Mouse (Mus musculus) liver, embryonic 12.5 days (tissue): ENCODE measurements around the gene Ncam2. TPM values are rescaled to one million over a fixed set of nuclear protein-coding genes. Genes with fewer than 3 reads are reported as not detected.
A peak's percentile ranks its signal among the peaks of the same experiment; 100 is the strongest.

Source experiments
- ATAC-seq: fragments of 200-750 bp; cut with Nextera tagmentation; 2 replicates; pipeline ENCODE4 v1.8.0; 2017; ENCODE audit warnings: moderate number of reproducible peaks, mild to moderate bottlenecking, moderate library complexity
- H3K27ac ChIP-seq: fragments of 300-500 bp; sonication (generic); 2 replicates; pipeline ENCODE4 v1.5.1; 2016; ENCODE audit warnings: mild to moderate bottlenecking
- H3K27me3 ChIP-seq: fragments of 300-500 bp; sonication (generic); replicated peaks from 2 replicates; pipeline ENCODE4 v1.6.1; 2016; ENCODE audit warnings: mild to moderate bottlenecking, moderate library complexity
- H3K36me3 ChIP-seq: fragments of 300-500 bp; sonication (generic); 2 replicates; pipeline ENCODE4 v1.6.1; 2016; ENCODE audit warnings: mild to moderate bottlenecking, moderate library complexity
- H3K4me1 ChIP-seq: fragments of 300-500 bp; sonication (generic); 2 replicates; pipeline ENCODE4 v1.6.1; 2016
- H3K4me2 ChIP-seq: fragments of 300-500 bp; sonication (generic); 2 replicates; pipeline ENCODE4 v1.6.1; 2016; ENCODE audit warnings: mild to moderate bottlenecking, moderate library complexity
- H3K4me3 ChIP-seq: fragments of 300-500 bp; sonication (generic); 2 replicates; pipeline ENCODE4 v1.5.1; 2016; ENCODE audit warnings: mild to moderate bottlenecking, moderate library complexity
- H3K9ac ChIP-seq: fragments of 300-500 bp; sonication (generic); 2 replicates; pipeline ENCODE4 v1.6.1; 2016; ENCODE audit warnings: mild to moderate bottlenecking, moderate library complexity
- H3K9me3 ChIP-seq: fragments of 300-500 bp; sonication (generic); replicated peaks from 2 replicates; pipeline ENCODE4 v1.6.1; 2016; ENCODE audit warnings: mild to moderate bottlenecking, moderate library complexity
- WGBS: fragments of 180-500 bp; shearing (Covaris S2); methylation state at CpG from one replicate; pipeline ENCODE4 v1.1.7; 2016; ENCODE audit not compliant: insufficient replicate concordance; 5-methylcytosine and 5-hydroxymethylcytosine counted together
- polyA plus RNA-seq: library from polyadenylated mRNA; unstranded; fragments of >200 nt; fragmentation: Nextera tagmentation; extraction: Ambion mirVana; gene quantifications from 2 replicates; pipeline ENCODE4 v1.2.1, GENCODE M21; 2016

Ncam2 gene
- polyA plus RNA-seq, result 0.07 and 0.14 TPM in 2 replicates

DNA sequence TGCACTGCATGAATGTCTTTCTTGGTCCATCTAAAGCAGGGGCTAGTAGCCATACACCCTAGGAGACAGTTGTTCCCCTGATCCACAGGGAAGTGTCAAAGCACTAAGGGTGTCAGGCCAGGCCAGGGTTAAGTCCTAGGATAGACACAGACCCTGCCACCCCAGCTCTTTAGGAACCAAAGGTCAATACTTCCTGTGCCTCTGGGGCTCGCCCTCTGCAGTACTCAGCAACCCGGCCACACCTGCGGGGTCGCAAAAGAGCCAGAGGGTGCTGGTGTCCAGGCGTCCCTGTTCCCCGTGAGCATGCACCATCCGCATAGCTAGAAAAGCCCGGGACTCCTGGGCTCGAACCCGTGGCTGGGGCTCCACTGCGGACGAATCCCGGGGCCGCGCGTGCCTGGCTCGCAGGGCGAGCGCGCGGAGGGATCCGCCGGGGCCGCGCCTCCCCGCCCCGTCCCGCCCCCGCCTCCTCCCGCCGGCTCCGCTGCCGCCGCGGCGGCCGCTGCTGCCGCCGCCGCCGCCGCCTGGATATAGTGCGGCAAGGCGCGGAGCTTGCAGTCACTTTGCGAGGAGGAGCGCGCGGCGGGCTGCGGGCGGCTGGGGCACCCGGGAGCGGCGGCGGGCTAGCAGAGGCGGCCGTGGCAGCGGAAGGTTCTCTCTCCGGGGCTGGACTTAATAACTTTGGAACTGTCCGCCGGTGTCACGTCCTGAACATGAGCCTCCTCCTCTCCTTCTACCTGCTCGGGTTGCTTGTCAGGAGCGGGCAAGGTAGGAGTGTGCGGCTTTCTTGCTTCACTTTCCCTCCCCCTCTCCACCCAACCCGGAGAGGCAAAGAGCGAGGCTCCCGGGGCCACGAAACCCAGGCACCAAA is at the start of gene Ncam2:
Ncam2 (plus strand) TSS at position 497 of the 871 bp plus-strand sequence.
- WGBS, result under 1% methylated on average over 54 of the region's 70 CpGs
- Histone ChIP-seq H3K4me3 (peak within 1 kb of the TSS; percentile 53), H3K36me3 (no peaks in the 10 kb centered on the region), H3K9ac (no peak within 1 kb of the TSS), H3K9me3 (no peaks in the 10 kb centered on the region), H3K27me3 (peaks cover 17% of the 10 kb centered on the region), H3K4me1 (peaks cover 4% of the 10 kb centered on the region; the same call in 1 of the 2 replicates), H3K4me2 (peak within 1 kb of the TSS; percentile 72), H3K27ac (no peak within 1 kb of the TSS)
- peak; percentile 72 for ATAC-seq

DNA sequence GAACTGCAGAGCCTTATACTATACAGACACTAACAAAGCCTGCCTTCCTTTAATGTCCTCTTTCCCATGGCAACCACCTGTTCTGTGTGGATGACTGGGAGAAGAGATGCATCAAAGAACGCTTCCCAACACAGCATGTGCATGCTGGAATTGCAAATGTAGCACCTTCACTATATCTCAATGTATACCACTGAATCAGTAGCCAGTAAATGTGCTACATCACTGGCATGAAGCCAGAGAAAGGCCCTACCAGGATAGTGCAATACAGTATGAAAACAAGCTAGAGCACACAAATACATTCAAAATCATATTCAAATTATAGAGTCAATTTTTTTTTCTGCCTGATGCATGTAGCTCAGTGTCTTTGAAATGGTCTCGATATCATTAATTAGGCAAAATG is 29.7 kb upstream of the Ncam2 start:
- H3K4me3 ChIP-seq, result no peak overlapping the region
- no peak overlapping the region for H3K4me2 ChIP-seq
- H3K27me3 ChIP-seq, result no peaks in the 10 kb centered on the region
- no peak overlapping the region for H3K9ac ChIP-seq
- ATAC-seq, result no peak
- H3K36me3 ChIP-seq, result no peaks in the 10 kb centered on the region
- 63% methylated on average over 2 of the region's 2 CpGs for WGBS
- no peak overlapping the region for H3K27ac ChIP-seq
- no peaks in the 10 kb centered on the region for H3K9me3 ChIP-seq
- H3K4me1 ChIP-seq, result no peaks in the 10 kb centered on the region

DNA sequence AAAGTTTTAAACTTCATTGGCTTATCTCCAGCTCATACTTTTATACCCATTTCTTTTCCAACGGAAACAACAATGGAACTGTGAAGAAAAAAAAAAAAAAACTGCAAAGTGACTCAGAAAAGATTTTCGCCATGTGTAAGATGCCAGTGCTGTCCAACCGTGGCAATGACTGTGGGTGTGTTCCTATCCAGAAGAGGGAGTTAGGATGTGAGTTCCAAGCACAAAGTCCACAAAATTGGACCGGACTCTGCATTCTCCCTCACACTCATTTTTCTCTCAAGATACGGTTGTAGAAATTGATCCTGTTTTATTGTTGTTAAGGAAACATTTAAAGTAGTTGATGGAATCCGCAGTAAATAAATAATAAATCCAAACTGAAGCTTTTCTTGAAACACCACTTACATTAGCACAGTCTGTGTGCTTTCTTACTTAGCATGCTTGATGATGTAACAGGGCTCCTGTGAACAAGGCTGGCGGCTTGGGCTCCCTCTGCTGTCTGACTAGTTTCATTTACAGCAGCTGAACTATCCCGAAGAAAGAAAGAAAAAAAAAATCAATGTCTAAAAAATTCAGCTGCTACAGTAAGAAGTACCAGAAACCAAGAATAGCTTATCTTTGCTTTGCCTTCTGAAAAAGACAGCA is 25.1 kb upstream of the Ncam2 start:
- H3K9me3 ChIP-seq, result no peaks in the 10 kb centered on the region
- H3K27ac ChIP-seq, result no peak overlapping the region
- H3K36me3 ChIP-seq, result no peaks in the 10 kb centered on the region
- no peak overlapping the region for H3K9ac ChIP-seq
- no peak for ATAC-seq
- no peaks in the 10 kb centered on the region for H3K27me3 ChIP-seq
- 49% methylated on average over 8 of the region's 8 CpGs for WGBS
- H3K4me1 ChIP-seq, result no peaks in the 10 kb centered on the region
- no peak overlapping the region for H3K4me3 ChIP-seq
- no peak overlapping the region for H3K4me2 ChIP-seq

DNA sequence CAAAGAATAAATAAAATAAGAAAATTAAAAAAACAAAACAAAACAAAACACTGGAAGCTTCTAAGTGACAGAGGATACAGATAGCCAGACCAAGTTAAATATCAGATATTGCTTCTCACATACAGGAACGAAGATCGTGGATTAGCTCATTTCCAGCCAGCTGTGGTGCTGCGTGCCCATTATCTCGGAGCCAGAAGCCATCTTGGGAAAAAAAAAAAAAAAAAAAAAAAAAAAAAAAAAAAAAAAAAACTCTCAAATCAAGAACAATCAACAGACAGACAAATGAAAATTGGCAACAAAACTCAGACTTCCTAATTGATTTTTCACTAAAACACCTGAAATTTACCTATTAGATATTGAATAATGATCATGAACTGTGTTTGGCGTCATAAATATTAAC is 20.7 kb upstream of the Ncam2 start:
- 72% methylated on average over 5 of the region's 5 CpGs for WGBS
- Histone ChIP-seq H3K27me3 (no peaks in the 10 kb centered on the region), H3K9me3 (no peaks in the 10 kb centered on the region), H3K9ac (no peak overlapping the region), H3K4me3 (no peak overlapping the region), H3K27ac (no peak overlapping the region), H3K36me3 (no peaks in the 10 kb centered on the region), H3K4me1 (no peaks in the 10 kb centered on the region), H3K4me2 (no peak overlapping the region)
- ATAC-seq, result no peak

DNA sequence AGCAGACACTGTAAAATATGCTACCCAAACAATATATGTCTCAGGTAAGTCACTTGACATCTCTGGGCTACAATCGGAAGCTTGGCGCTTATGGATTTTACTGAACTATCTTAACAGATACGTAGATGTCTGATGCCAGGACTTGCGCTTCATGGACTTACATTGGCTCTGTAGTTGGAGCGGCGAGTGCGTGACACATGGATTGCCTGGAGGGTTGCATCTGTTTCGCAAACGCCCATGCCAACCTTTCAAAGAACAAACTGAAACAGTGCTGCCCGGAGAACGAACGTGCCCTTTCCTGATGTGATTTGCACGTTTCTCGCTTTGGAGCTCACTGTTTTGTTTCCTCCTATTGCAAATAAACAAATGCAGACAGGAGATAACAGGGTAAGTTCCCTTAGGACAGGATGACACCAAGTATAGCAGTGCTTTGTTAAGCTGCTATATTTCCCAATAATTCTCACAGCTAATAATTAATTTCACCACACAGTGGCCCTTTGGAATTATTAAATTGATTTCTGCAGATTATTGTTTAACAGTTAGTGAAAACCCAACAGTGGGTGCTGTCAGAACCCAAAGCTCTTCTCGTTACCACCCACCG is 12.8 kb upstream of the Ncam2 start:
- ATAC-seq, result no peak
- no peak overlapping the region for H3K9ac ChIP-seq
- 71% methylated on average over 16 of the region's 16 CpGs for WGBS

DNA sequence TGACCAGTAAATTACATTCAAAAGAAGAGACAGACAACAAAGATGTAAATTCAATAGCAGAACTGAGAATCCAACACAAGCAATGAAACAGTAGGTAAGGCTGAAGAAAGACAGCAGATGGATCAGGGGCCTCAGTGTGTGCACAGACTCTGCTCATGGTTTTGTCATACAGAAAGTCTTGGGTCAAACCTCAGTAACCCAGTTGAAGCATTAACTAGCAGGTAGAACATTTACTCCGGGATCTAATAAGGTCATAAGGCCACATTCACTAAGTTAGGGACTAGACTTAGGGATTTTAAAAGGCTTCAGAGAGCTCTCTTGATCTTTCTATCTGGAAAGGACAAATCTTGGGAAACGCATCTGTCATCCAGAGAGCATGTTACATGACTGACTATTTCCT is 8.9 kb upstream of the Ncam2 start:
- Histone ChIP-seq H3K4me2 (no peak overlapping the region), H3K4me3 (no peak overlapping the region), H3K9ac (no peak overlapping the region), H3K9me3 (no peaks in the 10 kb centered on the region), H3K36me3 (no peaks in the 10 kb centered on the region), H3K4me1 (no peaks in the 10 kb centered on the region), H3K27ac (no peak overlapping the region), H3K27me3 (no peaks in the 10 kb centered on the region)
- no peak for ATAC-seq
- WGBS, result 59% methylated on average over 2 of the region's 2 CpGs

More for the DNA sequence above, 12.8 kb upstream of the Ncam2 start:
- no peak overlapping the region for H3K4me2 ChIP-seq
- no peak overlapping the region for H3K27ac ChIP-seq
- no peaks in the 10 kb centered on the region for H3K27me3 ChIP-seq
- no peaks in the 10 kb centered on the region for H3K4me1 ChIP-seq
- no peaks in the 10 kb centered on the region for H3K9me3 ChIP-seq
- no peak overlapping the region for H3K4me3 ChIP-seq
- no peaks in the 10 kb centered on the region for H3K36me3 ChIP-seq

DNA sequence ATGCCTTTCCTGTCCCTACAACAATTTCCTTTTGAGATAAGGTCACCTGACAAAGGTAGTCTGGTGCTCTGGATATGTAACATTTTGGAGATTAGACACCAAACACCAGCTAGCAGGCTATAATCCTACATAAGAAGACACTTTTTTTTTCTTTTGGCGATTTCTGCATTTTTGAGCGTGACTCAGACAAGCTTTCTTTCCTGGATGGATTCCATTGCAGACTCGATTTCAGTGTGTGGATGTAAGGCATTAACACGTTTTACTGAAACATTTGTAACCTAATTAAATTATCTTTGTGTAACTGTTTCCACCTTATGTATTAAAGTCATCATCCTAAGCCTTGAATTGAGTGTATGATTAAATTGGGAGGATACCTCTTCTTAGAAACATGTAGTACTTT is 7.9 kb upstream of the Ncam2 start:
- Histone ChIP-seq H3K4me2 (no peak overlapping the region), H3K4me3 (no peak overlapping the region), H3K9me3 (no peaks in the 10 kb centered on the region), H3K27me3 (no peaks in the 10 kb centered on the region), H3K36me3 (no peaks in the 10 kb centered on the region), H3K4me1 (no peaks in the 10 kb centered on the region), H3K27ac (no peak overlapping the region), H3K9ac (no peak overlapping the region)
- no peak for ATAC-seq
- WGBS, result 52% methylated on average over 4 of the region's 4 CpGs

DNA sequence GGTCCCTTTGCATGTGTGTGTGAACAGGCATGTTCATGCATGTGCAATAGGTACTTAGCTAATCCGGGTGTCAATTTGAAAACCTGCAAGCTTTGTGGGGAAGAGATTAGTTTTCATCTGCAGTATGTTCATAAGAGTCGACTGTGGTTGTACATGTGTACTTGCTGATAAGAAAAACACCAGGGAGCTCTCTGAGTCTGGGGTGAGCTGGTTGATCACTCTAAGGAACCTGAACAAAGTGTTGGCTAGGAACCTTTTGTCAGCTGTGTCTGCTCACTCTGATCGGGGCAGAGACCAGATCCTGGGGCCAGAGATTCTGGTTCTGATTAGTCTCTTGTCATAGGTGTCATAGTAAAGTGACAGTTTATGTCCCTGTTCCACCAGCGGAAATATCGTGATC is 1.0 kb upstream of the Ncam2 start:
- Histone ChIP-seq H3K9me3 (no peaks in the 10 kb centered on the region), H3K36me3 (no peaks in the 10 kb centered on the region), H3K4me1 (peaks cover 4% of the 10 kb centered on the region; the same call in 1 of the 2 replicates), H3K4me3 (no peak overlapping the region), H3K27me3 (peaks cover 17% of the 10 kb centered on the region), H3K4me2 (no peak overlapping the region), H3K9ac (no peak overlapping the region), H3K27ac (no peak overlapping the region)
- ATAC-seq, result peak; percentile 54; the same call in 1 of the 2 replicates
- WGBS, result 37% methylated on average over 5 of the region's 5 CpGs

DNA sequence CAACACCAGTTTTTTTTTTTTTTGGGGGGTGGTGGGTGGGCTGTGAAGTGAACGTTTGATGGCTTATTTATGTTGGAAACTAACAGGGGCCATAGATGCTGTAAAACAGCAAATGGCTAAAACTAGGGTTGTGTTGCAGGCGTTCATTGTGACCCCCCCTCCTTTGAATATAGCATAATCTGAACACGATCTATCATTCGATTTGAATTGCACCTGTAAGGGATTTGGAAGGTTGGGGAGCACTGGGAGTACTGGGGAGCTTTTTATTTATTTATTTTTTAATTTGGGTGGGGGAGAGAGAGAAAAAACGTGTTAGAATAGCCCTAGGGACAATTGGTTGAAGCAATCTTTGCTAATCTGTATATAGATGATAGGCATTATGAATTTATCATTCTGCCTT is 974 bp downstream of the Ncam2 start:
- Histone ChIP-seq H3K36me3 (no peaks in the 10 kb centered on the region), H3K4me2 (no peak overlapping the region), H3K9me3 (no peaks in the 10 kb centered on the region), H3K4me1 (peaks cover 4% of the 10 kb centered on the region; the same call in 1 of the 2 replicates), H3K27ac (no peak overlapping the region), H3K4me3 (no peak overlapping the region), H3K27me3 (peaks cover 17% of the 10 kb centered on the region), H3K9ac (no peak overlapping the region)
- WGBS, result 34% methylated on average over 5 of the region's 5 CpGs
- ATAC-seq, result no peak

DNA sequence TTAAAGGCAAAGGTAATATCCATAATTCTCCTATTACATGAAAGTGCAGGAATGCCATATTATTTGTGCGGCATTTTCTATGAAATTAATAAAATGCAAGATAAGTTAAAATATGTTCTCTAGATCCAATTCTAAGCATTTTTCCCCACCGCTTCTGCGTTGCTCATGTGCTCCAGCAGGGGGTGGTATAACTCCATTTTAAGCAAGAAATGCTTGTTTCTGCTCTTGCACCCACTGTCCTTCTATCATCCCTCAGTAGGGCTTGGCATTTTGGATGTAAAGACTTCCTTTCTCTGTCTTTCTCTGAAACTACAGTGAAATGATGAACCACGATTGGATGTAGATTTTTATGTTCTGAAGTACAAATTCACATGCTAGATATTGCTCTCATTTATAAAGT is 1.5 kb downstream of the Ncam2 start:
- H3K9ac ChIP-seq, result no peak overlapping the region
- H3K27ac ChIP-seq, result no peak overlapping the region
- H3K9me3 ChIP-seq, result no peaks in the 10 kb centered on the region
- peaks cover 17% of the 10 kb centered on the region for H3K27me3 ChIP-seq
- ATAC-seq, result no peak
- no peak overlapping the region for H3K4me2 ChIP-seq
- no peaks in the 10 kb centered on the region for H3K36me3 ChIP-seq
- H3K4me1 ChIP-seq, result peaks cover 4% of the 10 kb centered on the region; the same call in 1 of the 2 replicates
- WGBS, result 7% methylated on average over 4 of the region's 4 CpGs
- H3K4me3 ChIP-seq, result no peak overlapping the region

DNA sequence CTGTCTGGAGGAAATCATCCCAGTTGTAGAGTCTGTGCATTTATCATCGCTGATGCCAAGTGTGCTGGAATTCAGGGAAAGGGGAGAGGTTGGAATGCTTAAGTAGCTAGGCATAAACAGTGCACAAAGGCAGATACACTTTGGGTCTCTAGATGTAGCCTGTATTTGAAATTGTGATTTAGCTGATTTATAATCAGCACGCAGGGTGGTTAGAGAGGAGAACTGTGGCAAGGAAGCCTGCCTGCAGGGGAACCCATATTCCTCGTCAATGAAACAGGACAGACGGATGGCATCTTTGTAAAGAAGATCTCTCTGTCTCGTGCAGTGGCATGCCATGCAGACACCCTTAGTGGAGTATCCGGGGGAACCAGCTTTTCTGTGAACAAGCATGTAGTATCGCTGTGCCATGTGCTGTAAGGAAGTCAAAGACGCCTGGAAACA is 2.2 kb downstream of the Ncam2 start:
- H3K4me1 ChIP-seq, result peaks cover 4% of the 10 kb centered on the region; the same call in 1 of the 2 replicates
- H3K27ac ChIP-seq, result no peak overlapping the region
- peaks cover 17% of the 10 kb centered on the region for H3K27me3 ChIP-seq
- no peak for ATAC-seq
- no peak overlapping the region for H3K4me3 ChIP-seq
- H3K36me3 ChIP-seq, result no peaks in the 10 kb centered on the region
- H3K4me2 ChIP-seq, result no peak overlapping the region
- no peaks in the 10 kb centered on the region for H3K9me3 ChIP-seq
- H3K9ac ChIP-seq, result no peak overlapping the region
- 62% methylated on average over 8 of the region's 8 CpGs for WGBS
